Mouse (Mus musculus) layer of hippocampus, adult 11-12 months (tissue): ENCODE data around the gene Actn4.

Experiments
- DNase-seq: peaks from one replicate; pipeline ENCODE4 v3.0.0; 2022; ENCODE audit warnings: low spot score

The Actn4 gene

GRCm38 (mm10) chr7:28949298-28949697 lies 12.8 kb downstream of the Actn4 start:
- no peak for DNase-seq

GRCm38 (mm10) chr7:28948746-28949145 lies 13.4 kb downstream of the Actn4 start:
- DNase-seq: no peak

DNA sequence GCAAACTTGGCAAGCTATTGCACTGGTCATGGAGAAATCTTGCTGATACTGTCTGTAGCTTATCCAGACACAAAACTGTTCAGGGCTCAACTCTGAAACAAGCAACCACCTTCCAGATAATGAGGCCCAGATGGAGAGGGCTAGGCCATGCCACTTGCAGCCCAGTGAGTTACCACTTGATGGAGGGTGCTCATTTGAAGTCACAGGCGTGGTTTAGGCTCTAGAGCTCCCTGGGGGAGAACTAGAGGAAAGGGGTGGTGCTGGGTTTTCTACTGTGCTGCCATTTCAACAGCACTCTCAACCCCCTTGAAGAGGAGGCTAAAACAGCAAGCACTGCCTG lies 15.9 kb downstream of the Actn4 start:
- no peak for DNase-seq

DNA sequence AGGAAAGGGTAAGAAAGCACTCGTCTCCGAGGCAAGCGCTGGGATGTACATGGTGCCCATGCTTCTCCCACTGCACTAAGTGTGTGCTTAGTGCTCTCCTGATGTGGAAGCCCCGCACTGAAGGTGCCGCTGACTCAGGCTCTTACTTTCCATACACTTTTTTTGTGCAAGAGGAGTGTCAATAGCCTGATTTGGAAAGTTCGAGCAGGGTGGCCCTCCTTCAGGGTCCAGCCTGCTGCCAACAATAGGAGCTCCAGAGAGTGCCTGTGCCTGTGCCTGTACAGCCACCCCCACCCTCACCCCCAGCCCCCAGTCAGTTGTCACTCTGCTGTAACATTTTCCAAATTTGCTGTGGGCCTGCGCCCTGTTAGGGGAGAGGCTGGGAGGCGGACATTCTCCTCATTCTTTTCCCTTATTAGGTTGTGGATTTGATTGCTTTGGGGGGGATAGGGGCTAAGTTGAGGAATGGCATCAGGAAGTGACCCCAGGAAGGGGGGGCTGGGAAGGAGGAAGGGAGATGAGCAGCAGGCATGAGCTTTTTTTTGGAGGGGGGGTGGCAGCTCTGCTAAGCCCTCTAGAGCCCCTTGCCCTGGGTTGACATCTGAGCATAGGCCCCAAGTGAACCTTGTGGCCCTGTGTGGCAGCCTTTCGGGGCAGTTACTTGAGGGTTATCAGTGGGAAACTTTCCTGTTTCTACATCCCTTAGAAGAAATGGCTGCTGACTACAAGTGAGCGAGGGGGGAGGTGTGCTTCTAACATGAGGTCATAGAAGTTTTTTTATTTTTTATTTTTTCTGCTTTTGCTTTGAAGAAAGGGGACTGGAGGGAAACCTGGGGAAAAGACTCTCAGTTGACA lies 16.5 kb downstream of the Actn4 start:
- DNase-seq: no peak

GRCm38 (mm10) chr7:28944756-28945415 lies 17.3 kb downstream of the Actn4 start:
- DNase-seq: no peak

DNA sequence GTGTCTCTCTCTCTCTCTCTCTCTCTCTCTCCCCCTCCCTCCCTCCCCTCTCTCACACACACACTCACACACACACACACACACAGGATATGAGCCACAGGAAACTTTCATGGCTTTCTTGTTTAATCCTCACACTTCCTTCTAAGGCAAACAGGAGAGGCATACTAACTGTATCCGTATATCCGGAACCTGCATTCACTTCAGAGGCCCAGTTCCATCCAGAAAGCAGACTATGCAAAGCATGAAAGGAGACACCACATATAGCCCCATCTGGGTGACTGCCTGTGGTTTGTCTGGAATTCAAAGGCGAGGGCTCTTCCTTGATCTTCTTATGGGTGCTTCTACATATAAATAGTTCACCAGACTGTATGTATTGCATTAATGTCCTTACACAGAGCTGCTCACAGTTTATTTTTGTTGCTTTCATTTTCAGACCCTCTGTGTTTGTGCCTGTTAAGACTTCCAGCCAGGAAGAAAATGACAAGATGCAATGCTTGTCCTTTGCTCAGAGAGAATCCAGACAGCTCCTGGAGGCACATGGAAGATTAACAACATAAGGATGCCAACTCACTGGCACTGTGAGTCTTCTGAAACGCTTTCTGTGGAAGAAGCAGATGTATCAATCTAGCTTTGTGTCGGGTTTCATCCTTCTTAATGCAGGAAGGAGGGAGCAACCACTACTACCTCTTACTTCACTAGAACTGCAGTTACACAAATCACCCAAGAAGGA lies 18.5 kb downstream of the Actn4 start:
- no peak for DNase-seq

GRCm38 (mm10) chr7:28941542-28941941 lies 20.6 kb downstream of the Actn4 start:
- no peak for DNase-seq

DNA sequence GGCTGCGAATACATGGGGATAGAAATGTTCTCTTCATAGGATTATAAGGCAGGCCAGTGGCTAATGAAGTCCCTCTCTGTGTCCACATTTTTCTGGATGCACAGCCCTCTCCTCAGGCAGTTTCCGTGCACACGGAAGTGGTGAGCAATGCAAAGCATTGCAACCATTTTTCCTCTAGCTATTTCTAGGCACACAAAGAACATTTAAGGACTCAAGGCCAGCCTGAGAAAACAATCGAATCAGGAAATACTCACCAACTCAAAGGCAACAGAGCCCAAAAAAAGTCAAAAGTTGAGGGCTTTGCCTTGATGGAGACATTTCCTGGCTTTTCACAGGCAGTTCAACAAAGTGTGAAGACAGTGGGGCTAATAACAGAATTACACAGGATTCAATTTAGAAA lies 21.0 kb downstream of the Actn4 start:
- DNase-seq: no peak

DNA sequence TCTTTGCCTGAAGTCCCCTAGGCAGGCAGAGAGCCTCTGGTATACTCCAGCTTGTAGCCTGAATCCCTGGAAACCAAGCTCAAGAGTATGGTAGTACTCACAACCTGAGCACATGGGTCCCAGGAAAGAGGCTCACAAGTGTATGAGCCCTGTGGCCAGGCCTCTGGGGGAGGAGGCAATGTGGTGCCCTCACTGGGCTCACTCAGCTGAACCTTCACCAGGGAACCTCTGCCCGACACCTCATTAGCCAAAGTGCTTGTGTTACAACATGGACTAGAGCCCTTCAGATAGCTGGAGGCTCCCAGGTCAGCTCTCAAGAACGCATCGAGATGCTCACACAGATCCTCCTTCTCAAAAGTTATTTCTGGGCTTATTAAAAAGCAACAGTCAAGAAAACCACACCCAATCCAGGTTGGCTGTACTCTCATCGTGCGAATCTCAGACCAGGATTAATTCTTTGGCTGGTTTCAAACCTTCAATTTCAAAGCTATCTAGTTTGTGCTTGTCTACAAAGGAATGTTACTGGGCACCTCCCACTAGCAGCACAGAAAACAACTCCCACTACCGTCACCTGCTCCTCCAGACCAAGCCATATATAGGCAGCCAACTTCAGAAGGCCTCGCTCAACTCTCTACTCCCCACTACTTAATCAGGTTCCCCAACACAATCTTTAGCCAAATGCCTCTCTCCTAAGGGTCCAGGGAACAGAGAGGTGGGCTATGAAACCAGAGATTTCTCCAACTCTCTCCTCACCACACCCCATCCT lies 22.5 kb downstream of the Actn4 start:
- no peak for DNase-seq

- DNase-seq: no peak
Observed at GRCm38 (mm10) chr7:28938654-28939053, 23.5 kb downstream of the Actn4 start.

DNA sequence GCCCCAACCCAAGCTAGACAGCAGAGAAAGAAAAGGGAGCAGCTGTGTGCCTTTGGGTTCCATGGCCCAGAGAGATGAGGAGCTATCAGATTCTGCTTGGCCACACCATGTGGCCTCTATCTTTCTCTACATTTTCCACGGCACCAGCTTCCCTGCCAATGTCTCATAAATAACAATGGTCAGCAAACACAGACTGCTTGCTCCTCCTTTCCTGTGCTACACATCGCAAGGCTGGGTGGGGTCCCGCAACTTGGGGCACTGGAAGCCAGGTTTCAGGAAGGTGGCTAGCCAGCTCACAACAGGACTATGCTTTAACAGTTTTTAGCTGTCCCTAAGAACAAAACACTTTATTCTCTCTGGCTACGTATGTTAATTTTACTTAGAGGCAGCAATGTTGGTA lies 25.4 kb downstream of the Actn4 start:
- DNase-seq: no peak

GRCm38 (mm10) chr7:28933825-28934224 lies 28.3 kb downstream of the Actn4 start:
- no peak for DNase-seq

DNA sequence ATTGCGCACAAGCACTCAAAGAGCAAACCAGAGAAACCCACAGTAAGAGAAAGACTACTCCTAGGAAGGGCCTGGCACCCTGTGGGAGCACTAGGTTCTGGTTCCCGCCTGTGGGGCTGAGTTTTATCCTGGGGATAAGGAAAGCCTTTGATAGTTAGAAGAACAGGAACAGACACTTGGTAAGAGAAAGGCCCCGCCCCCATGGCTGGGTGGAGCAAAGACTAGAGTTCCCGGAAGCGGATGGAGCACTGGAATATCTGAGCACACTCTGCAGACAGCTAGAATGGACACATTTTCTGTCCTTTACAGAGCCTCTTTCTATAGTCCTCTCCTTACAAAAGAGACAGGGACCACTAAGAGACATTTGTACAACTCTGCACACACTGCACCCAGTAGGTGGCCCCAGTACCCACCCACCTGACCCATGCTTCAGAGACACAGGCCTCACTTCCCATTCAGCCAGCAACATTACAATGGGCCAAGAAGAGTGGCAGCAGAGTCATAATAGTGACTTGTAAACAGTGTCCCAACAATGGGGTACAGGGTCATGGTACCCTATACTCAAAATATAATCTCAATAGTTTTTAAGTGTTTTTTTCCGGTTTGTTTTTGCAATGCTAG lies 29.6 kb downstream of the Actn4 start:
- DNase-seq: no peak

DNA sequence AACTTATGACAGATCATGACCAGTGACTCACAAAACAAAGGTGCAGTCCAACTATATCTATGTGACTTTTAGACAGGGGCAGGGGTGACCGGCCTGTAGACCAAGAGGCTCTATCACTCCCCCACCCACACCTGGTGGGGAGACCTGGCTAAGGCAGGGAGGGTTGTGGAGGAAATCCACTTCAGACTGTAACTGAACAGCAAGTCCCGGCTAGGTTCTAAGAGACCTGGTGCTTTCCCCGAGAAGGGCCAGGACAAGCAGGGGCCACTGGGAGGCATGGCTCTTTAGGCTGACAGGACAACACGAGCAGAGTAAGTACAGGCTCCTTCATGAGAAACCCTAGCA lies 30.5 kb downstream of the Actn4 start:
- DNase-seq: no peak

- DNase-seq: no peak
Observed at GRCm38 (mm10) chr7:28931032-28931694, 31.0 kb downstream of the Actn4 start.

DNA sequence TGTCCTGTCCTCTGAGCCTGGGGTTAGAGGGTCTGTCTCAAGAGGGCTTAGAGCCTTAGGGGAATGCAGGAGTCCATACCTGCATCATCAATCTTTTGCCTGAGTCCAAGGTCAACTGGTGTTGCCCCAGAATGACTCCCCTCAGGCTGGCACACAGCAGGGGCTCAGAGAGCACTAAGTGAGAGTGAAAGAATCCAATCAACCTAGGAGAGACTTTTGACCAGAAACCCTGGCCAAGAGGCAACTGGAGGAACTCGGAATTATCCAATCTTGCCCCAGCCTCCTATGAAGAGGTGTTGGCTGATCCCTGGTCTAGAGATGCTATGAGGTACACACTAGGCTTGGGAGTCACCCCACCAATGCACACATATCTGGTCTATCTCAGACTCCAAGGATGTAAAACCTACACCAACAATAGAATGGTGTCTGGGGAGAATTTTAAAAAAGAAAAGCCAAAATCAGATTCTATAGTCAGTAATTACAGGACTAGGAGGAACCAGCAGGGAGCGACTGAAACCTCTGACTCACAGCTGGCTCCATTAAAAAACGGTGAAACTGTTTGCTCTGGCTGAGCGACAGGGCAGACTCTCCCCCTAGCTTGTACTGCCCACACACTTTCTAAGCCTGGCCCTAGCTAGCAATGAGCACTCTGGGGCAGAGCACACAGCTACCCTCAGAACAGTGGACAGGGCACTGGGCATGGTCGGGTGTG lies 31.7 kb downstream of the Actn4 start:
- no peak for DNase-seq

GRCm38 (mm10) chr7:28929381-28929780 lies 32.8 kb downstream of the Actn4 start:
- DNase-seq: no peak

GRCm38 (mm10) chr7:28926172-28926571 lies 36.0 kb downstream of the Actn4 start:
- DNase-seq: no peak

DNA sequence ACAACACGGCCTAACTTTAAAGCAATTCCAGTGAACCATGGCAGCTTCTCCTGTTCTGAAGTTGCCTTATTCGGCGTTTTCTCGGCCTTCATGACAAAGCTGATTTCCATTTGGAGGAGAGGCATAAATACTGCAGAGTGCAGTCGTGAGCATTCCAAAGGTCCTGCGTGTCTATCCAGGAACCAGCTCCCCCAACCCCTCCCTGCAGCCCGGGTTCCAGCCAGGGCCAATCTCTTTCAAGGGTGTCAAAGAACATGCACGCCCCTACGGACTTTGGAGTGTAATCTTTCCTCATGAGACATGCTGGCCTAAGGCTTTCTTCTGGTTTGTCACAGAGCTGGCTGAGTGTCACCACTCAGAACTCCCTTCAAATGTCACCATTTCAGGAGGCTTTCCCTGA lies 36.8 kb downstream of the Actn4 start:
- DNase-seq: no peak

- no peak for DNase-seq
Observed at GRCm38 (mm10) chr7:28924802-28925201, 37.3 kb downstream of the Actn4 start.

DNA sequence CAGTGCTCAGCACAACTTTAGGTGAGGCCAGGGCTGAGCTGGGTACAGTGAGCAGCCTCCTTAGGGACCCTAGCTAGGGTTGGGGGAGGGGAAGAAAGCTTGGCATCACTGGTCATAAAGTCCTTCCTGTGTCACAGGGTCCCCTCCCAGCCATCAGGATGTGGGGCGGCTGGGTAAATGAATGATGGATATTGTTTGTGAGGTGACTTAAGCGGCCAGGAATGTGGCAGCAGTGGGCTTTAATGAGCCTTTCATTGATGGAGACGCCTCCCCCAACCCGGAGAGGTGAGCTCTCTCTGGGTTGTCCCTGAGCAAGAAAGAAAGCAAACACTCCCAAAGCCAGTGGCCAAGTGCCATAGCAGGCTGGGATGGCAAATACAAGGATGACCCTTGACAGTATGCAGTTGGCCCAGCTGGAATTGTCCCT lies 38.3 kb downstream of the Actn4 start:
- DNase-seq: no peak
